28 mouse cellular contexts compared by ENCODE assay signal in the genomic region with DNA sequence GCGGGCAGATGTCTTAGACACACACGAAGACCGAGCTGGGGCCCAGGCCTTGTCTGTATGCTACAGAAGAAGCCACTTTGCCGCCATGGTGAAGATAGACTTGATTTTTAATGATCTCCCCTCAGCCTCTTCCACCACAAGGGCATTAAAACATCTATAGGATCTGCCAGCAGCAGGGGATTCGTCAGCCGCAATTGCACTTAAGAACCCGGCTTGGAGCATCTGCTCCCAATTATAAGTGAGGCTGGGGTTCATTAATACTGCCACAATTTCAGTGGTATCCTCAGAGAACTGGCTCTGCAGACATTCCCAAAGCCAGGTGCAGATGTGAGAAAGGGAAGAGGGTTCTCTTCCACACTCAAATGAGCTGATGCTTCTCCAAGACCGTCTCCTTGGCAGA. TPM values are rescaled to one million over a fixed set of nuclear protein-coding genes. Genes with fewer than 3 reads are reported as not detected.
DNase-seq lines count a peak whose midpoint lies in the region; ATAC-seq and TF ChIP-seq lines count a peak whose summit lies in the region.
"Had no signal": no experiment of that assay in that cellular context is flagged by ENCODE, and none has a peak within 500 bp of the region (broad histone marks: within the 10 kb centered on the region; RNA-seq: fewer than 3 reads in every experiment).

No protein-coding gene starts in this region.

- no peak for TF ChIP-seq EP300 in stomach, postnatal 0 days (optimal IDR thresholded peaks at IDR 0.05)

- no peak overlapping the region for H3K4me2 ChIP-seq in hindbrain, embryonic 16.5 days (ENCODE audit: low read length)
- no peak overlapping the region for H3K4me2 ChIP-seq in limb, embryonic 14.5 days (replicated peaks; ENCODE audit: low read depth, low read length, severe bottlenecking)
- H3K4me2 ChIP-seq in stomach, postnatal 0 days (replicated peaks; ENCODE audit: low read depth), result no peak overlapping the region
- H3K4me2 ChIP-seq: forebrain, embryonic 12.5 days; heart, embryonic 12.5 days; hindbrain, embryonic 14.5 days; midbrain, embryonic 15.5 days; stomach, embryonic 15.5 days had no signal

- peak; percentile 20 for DNase-seq in hindbrain, embryonic 10.5 days (ENCODE audit: low spot score)
- peak; percentile 65 for DNase-seq in embryonic facial prominence, embryonic 10.5 days (ENCODE audit: low spot score)
- peak; percentile 77 for DNase-seq in forelimb bud, embryonic 11.5 days (ENCODE audit: low read depth, low spot score)
- peak; percentile 30 for DNase-seq in limb, embryonic 14.5 days (ENCODE audit: low spot score)
- DNase-seq in stomach, postnatal 0 days (ENCODE audit: low spot score), result no peak
- DNase-seq in gastrocnemius, postnatal 10 days, result no peak
- DNase-seq in gastrocnemius, postnatal 36 days, result no peak
- DNase-seq: adrenal gland, postnatal 14 days; cerebellum, adult 9-10 months; gastrocnemius, adult 2 months; heart, adult 18-20 months; heart, postnatal 10 days; kidney, postnatal 36 days; layer of hippocampus, postnatal 36 days; lung, postnatal 4 days; right cerebral cortex, adult 18-20 months; right cerebral cortex, postnatal 4 days; thymus, adult 2 months; thymus, postnatal 4 days had no signal

- no peak overlapping the region for H3K27ac ChIP-seq in hindbrain, embryonic 10.5 days
- no peak overlapping the region for H3K27ac ChIP-seq in hindbrain, embryonic 16.5 days (ENCODE audit: low read depth, low read length)
- H3K27ac ChIP-seq in embryonic facial prominence, embryonic 10.5 days (replicated peaks), result peak overlapping the region; percentile 63
- H3K27ac ChIP-seq in limb, embryonic 14.5 days (replicated peaks; ENCODE audit: low read depth, low read length), result no peak overlapping the region
- H3K27ac ChIP-seq in stomach, postnatal 0 days (replicated peaks), result no peak overlapping the region
- H3K27ac ChIP-seq: forebrain, embryonic 12.5 days; gastrocnemius, adult 2 months; hindbrain, embryonic 14.5 days; midbrain, embryonic 15.5 days; stomach, embryonic 15.5 days had no signal

- H3K4me3 ChIP-seq in hindbrain, embryonic 10.5 days, result no peak overlapping the region
- no peak overlapping the region for H3K4me3 ChIP-seq in hindbrain, embryonic 16.5 days (ENCODE audit: low read length)
- H3K4me3 ChIP-seq in embryonic facial prominence, embryonic 10.5 days, result no peak overlapping the region
- H3K4me3 ChIP-seq in limb, embryonic 14.5 days (replicated peaks; ENCODE audit: low read length), result no peak overlapping the region
- no peak overlapping the region for H3K4me3 ChIP-seq in stomach, postnatal 0 days (ENCODE audit: low read depth, low read length)
- H3K4me3 ChIP-seq: forebrain, embryonic 12.5 days; gastrocnemius, adult 2 months; heart, embryonic 12.5 days; midbrain, embryonic 15.5 days; stomach, embryonic 15.5 days had no signal

- H3K9ac ChIP-seq in hindbrain, embryonic 16.5 days (ENCODE audit: low read depth, low read length), result no peak overlapping the region
- no peak overlapping the region for H3K9ac ChIP-seq in limb, embryonic 14.5 days (ENCODE audit: low read depth, low read length, severe bottlenecking)
- no peak overlapping the region for H3K9ac ChIP-seq in stomach, postnatal 0 days (ENCODE audit: low read length)
- H3K9ac ChIP-seq: forebrain, embryonic 12.5 days; heart, embryonic 12.5 days; hindbrain, embryonic 14.5 days; midbrain, embryonic 15.5 days; stomach, embryonic 15.5 days had no signal

- TF ChIP-seq POLR2A in limb, embryonic 14.5 days (IDR thresholded peaks at IDR 0.05; ENCODE audit: borderline replicate concordance, extremely low read depth, insufficient read depth, insufficient read length), result no peak

- TF ChIP-seq CTCF in stomach, postnatal 0 days (IDR thresholded peaks at IDR 0.05; ENCODE audit: low read depth), result no peak

- H3K4me1 ChIP-seq in hindbrain, embryonic 10.5 days (replicated peaks), result peaks cover 16% of the 10 kb centered on the region
- peaks cover 3% of the 10 kb centered on the region for H3K4me1 ChIP-seq in hindbrain, embryonic 16.5 days (ENCODE audit: control insufficient read depth, insufficient read depth, low read depth, low read length)
- peaks cover 21% of the 10 kb centered on the region for H3K4me1 ChIP-seq in embryonic facial prominence, embryonic 10.5 days
- H3K4me1 ChIP-seq in limb, embryonic 14.5 days (ENCODE audit: control insufficient read depth, insufficient read depth, low read length), result peaks cover 9% of the 10 kb centered on the region
- no peaks in the 10 kb centered on the region for H3K4me1 ChIP-seq in stomach, postnatal 0 days (replicated peaks; ENCODE audit: control insufficient read depth, insufficient read depth)

- peaks cover 7% of the 10 kb centered on the region; the same call in 1 of the 2 replicates for H3K9me3 ChIP-seq in hindbrain, embryonic 10.5 days
- H3K9me3 ChIP-seq in hindbrain, embryonic 16.5 days (ENCODE audit: control insufficient read depth, low read length), result no peaks in the 10 kb centered on the region
- no peaks in the 10 kb centered on the region for H3K9me3 ChIP-seq in embryonic facial prominence, embryonic 10.5 days
- H3K9me3 ChIP-seq in limb, embryonic 14.5 days (ENCODE audit: control insufficient read depth, low read length), result no peaks in the 10 kb centered on the region
- no peaks in the 10 kb centered on the region for H3K9me3 ChIP-seq in stomach, postnatal 0 days (ENCODE audit: control insufficient read depth, low read length)
- H3K9me3 ChIP-seq: forebrain, embryonic 12.5 days; midbrain, embryonic 15.5 days; stomach, embryonic 15.5 days had no signal

- intact Hi-C loops in gastrocnemius, postnatal 36 days (cut with DNase I), result no loop called here

- H3K27me3 ChIP-seq in hindbrain, embryonic 10.5 days (ENCODE audit: insufficient read depth, poor library complexity, severe bottlenecking), result peaks cover 4% of the 10 kb centered on the region; the same call in 1 of the 2 replicates
- no peaks in the 10 kb centered on the region for H3K27me3 ChIP-seq in hindbrain, embryonic 16.5 days (replicated peaks; ENCODE audit: control insufficient read depth, insufficient read depth, low read length)
- peaks cover 5% of the 10 kb centered on the region; the same call in 1 of the 2 replicates for H3K27me3 ChIP-seq in embryonic facial prominence, embryonic 10.5 days (replicated peaks; ENCODE audit: low read depth, poor library complexity, severe bottlenecking)
- H3K27me3 ChIP-seq in limb, embryonic 14.5 days (ENCODE audit: control insufficient read depth, insufficient read depth, low read length), result no peaks in the 10 kb centered on the region
- no peaks in the 10 kb centered on the region for H3K27me3 ChIP-seq in stomach, postnatal 0 days (ENCODE audit: control insufficient read depth, insufficient read depth, low read length)
- H3K27me3 ChIP-seq: forebrain, embryonic 12.5 days; midbrain, embryonic 15.5 days; stomach, embryonic 15.5 days had no signal

- 76% methylated on average over 8 of the region's 8 CpGs for WGBS in hindbrain, embryonic 10.5 days
- 59% methylated on average over 8 of the region's 8 CpGs for WGBS in hindbrain, embryonic 16.5 days
- WGBS in embryonic facial prominence, embryonic 10.5 days, result 50% methylated on average over 8 of the region's 8 CpGs
- 32% methylated on average over 8 of the region's 8 CpGs for WGBS in limb, embryonic 14.5 days
- WGBS in stomach, postnatal 0 days, result 93% methylated on average over 8 of the region's 8 CpGs

- ATAC-seq in hindbrain, embryonic 16.5 days, result no peak
- no peak for ATAC-seq in limb, embryonic 14.5 days (ENCODE audit: low FRiP score, low read depth)
- ATAC-seq in stomach, postnatal 0 days (ENCODE audit: low FRiP score, low TSS enrichment), result no peak
- ATAC-seq: intestine, embryonic 16.5 days; midbrain, embryonic 15.5 days had no signal

- H3K36me3 ChIP-seq in hindbrain, embryonic 10.5 days, result no peaks in the 10 kb centered on the region
- H3K36me3 ChIP-seq in hindbrain, embryonic 16.5 days (ENCODE audit: control insufficient read depth, insufficient read depth, low read length), result no peaks in the 10 kb centered on the region
- no peaks in the 10 kb centered on the region for H3K36me3 ChIP-seq in embryonic facial prominence, embryonic 10.5 days (replicated peaks)
- no peaks in the 10 kb centered on the region for H3K36me3 ChIP-seq in limb, embryonic 14.5 days (ENCODE audit: control insufficient read depth, insufficient read depth, low read length)
- no peaks in the 10 kb centered on the region for H3K36me3 ChIP-seq in stomach, postnatal 0 days (ENCODE audit: control insufficient read depth, insufficient read depth, low read length)
- H3K36me3 ChIP-seq: forebrain, embryonic 12.5 days; heart, embryonic 12.5 days; stomach, embryonic 15.5 days had no signal

RNA-seq across cellular contexts. Expression of gene Spock1, which starts 13.5 kb away (rescaled TPM):
- 5.4 and 10.3 TPM in 2 replicates for polyA plus RNA-seq in hindbrain, embryonic 10.5 days (2016; fragmentation: Nextera tagmentation; extraction: Ambion mirVana)
- polyA plus RNA-seq in hindbrain, embryonic 16.5 days (2015; fragmentation: Nextera tagmentation; extraction: Ambion mirVana), result 83.3 and 96.1 TPM in 2 replicates
- polyA plus RNA-seq in embryonic facial prominence, embryonic 10.5 days (2016; fragmentation: Nextera tagmentation; extraction: Ambion mirVana), result 2.9 and 4.0 TPM in 2 replicates
- polyA plus RNA-seq in limb, embryonic 14.5 days (2012; rRNA removed), result 1.6 and 2.0 TPM in 2 replicates
- polyA plus RNA-seq in limb, embryonic 14.5 days (2014; fragmentation: Nextera tagmentation; extraction: Ambion mirVana), result 2.1 and 2.6 TPM in 2 replicates
- polyA plus RNA-seq in stomach, postnatal 0 days (2015; fragmentation: Nextera tagmentation; extraction: Ambion mirVana), result 1.6 and 1.7 TPM in 2 replicates
- under 1 TPM; 0.84 to 0.85 TPM for total RNA-seq in gastrocnemius, postnatal 10 days (2021)
- total RNA-seq in gastrocnemius, postnatal 36 days (2021), result 1 to 10 TPM in 1 of 2 experiments, under 1 TPM in 1; 0.30 to 1.2 TPM
- total RNA-seq: liver, adult 2 months; megakaryocyte-erythroid progenitor cell, adult 5-6 weeks had no signal
- polyA plus RNA-seq: liver, adult 2 months had no signal

Comparison
In these comparisons a context has a peak if more than half of its experiments do, and no peak if none do; other contexts are left out.
1. DNase-seq: peak in hindbrain, embryonic 10.5 days (single experiment), embryonic facial prominence, embryonic 10.5 days (single experiment), forelimb bud, embryonic 11.5 days (single experiment) and limb, embryonic 14.5 days (single experiment); none in stomach, postnatal 0 days (single experiment), gastrocnemius, postnatal 10 days (single experiment) and gastrocnemius, postnatal 36 days (0 of 2).